Mouse (Mus musculus) frontal cortex, adult (tissue): Measurements from ENCODE around the gene E2f2.
A peak's percentile ranks its signal among the peaks of the same experiment; 100 is the strongest.

Experiments
- ATAC-seq: cut with Nextera tagmentation; 2 replicates; pipeline ENCODE4 v1.9.2; 2017; ENCODE audit warnings: mild to moderate bottlenecking, moderate library complexity, mixed read lengths; ENCODE audit not compliant: low TSS enrichment

E2f2 gene

DNA sequence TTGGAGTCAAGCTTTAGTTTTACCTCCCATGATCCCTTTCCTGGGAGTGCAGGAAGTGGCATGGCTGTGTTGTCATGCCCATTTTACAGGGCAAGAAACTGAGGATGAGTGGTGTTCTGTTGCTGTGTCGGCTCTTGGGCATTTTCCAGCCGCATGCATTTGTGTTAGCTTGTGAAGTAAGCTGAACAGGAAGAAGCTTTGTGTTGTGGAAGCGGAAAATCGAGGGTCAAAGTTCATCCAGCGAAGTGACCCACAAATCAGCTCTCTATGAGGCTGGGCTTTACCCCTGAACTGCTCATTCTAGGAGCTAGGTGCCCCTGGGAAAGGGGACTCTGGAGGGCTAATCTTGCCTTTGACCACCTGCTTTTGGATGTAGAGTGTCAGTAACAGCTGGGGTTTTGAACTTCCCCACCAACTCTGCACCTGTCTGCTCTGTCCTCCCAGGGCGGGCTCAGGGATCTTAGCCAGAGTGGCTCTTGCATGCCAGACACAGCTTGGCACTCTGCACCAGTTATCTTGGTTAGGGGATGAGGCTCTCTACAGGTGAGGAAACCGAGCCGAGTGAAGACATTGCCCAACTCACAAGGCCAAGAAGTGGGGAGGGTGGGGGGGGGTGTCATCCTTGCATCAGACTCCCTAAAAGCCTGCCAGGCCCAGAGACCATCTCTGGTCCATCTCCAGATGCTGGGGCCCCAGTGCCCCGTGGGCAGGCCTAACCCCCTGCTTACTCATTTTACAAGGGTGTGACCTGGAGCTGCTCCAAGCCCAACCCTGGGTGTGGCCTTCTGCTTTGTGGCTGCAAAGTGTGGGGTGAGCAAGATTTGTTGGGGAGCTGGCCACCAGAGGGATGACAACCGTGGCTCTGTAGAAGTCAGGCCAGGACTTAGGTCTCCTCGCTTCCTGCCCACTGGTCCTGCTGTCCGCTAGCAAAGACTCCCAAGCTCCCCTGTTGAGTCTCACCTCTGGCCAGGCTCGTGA, 2.3 kb downstream of the E2f2 start:
- ATAC-seq, result no peak

DNA sequence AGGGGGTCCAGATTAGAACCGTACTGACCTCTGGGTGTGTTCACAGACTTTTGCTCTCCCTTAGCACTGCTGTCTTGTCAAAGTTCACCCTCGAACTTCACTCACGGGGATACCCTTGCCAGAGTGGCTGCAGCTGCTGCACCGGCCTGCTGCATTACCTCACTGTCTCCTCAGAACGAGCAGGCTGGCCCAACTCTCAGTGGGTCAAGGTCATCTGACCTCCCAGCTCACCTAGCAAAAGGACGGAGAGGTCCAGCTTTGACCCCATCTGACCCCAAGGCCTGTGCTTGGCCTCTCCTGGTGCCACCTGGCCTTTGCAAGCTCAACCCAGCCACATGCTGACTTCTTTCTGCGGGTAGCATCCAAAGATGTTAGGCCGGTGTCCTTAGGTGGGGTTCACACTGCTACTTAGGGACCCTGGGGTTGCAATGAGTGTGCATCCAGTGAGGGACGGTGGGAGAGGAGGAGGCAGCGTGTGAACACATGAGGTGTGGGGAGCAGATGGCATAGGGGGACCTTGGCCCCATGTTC, 3.9 kb downstream of the E2f2 start:
- ATAC-seq, result no peak

DNA sequence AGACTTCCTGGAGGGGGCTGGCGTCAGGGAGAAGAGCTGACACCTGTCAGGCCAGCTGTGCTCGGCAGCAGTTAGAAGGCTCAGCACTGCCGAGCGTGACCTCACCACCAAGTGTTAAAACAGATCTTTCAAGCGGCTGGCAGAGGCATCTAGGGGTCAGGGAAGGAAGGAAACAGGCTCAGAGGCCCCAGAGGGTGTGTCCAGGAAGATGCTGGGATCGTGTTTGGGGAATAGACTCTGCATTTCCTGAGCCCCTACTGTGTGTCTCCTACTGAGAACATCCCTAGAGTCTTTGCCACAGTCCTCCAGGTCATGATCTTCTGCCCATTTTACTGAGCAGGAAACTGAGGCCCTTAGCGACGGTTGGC, 5.0 kb downstream of the E2f2 start:
- ATAC-seq, result no peak

DNA sequence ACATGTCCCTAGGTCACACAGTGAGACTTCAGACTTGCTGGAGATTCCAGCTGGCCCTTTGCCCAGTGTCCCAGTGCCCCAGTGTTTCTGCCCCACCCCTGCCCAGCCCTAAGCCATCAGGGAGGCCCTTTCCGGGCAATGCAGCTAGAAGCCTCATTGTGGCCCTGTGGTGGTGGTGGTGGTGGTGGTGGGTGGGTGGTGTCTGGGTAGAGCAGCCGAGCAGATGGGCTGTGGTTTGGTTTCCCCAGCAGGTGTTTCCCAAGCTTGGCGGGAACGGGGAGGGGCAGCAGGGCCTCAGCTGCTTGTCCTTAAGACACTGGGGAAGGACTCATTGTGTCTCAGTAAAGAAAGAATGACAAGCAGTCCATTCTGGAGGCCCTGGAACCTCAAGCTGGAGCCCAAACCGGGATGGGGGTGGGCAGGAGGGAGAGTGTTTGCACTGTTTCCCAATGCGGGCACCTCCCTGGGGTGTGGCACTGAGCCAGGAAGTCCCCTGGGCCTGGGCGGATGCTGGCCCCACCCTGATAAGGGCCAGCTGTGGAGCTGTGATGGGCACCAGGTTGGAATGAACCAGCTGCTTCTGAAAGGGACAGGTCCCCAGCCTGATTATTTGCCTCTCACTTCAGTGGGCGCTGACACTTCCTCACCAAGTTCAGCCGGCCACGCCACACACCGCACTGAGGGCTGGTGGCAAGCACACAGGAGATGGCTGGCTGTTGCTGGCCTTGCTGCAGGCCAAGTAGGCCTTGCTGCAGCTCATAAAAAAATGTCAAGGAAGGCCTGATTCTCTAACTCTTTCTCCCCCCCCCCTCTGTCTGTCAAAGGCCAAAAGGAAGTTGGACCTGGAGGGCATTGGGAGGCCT, 5.6 kb downstream of the E2f2 start:
- no peak for ATAC-seq

DNA sequence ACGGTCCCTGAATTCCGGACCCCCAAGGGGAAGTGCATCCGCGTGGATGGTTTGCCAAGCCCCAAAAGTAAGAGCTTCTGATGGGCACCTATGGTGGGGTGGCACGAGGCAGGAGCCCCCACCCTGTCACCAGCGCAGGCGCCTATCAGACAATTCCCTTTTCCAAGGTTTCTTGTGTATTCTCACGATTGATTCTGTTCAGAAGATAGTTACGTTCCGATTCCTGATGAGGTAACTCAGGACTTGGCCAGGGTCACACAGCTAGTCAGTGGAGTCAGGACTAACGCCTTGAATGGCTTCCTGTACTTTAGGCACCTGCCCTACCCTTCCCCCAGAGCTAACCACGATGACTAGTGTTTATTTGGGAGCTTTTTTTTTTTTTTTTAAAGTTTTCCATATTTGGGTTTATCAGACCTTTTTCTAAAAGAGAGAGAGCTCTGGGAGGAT, 6.3 kb downstream of the E2f2 start:
- ATAC-seq, result no peak

DNA sequence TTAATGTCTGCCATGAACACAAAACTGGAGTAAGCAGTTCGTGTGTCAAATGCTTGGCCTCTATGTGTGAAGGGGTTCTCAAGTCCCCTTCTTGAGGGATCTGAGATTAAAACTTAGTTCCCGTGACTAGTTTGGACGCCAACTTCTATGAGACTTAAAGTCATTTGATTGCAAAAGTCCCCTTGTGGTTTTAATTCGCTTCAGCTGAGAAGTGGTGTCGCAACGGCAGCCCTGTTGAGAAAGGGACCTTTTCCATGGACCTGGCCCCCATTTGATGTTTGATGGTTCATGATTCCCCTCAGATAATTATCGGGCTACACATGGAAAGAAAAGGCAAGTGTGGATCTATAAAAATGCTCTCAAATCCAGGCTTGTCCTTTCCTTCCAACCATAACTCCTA, 7.3 kb downstream of the E2f2 start:
- ATAC-seq, result no peak

DNA sequence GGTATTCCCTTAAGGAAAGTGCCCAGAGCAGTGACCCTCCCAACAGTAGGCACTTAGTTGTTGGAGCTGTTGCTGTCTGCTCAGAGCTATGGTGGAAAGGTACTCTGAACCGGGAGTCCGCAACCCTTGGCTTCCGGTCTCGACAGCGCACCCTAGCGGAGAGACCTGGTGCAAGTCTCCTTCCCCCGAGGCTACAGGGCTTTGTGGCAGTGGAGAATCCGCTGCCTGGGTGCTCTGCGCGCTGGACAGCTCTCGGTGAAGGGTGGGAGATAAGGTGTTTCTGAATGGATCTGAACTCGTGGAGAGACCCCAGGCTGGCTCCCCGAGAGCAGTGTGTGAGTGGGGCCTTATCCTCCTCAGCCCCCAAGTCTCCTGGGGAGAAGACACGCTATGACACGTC, 7.8 kb downstream of the E2f2 start:
- peak; percentile 69 for ATAC-seq

DNA sequence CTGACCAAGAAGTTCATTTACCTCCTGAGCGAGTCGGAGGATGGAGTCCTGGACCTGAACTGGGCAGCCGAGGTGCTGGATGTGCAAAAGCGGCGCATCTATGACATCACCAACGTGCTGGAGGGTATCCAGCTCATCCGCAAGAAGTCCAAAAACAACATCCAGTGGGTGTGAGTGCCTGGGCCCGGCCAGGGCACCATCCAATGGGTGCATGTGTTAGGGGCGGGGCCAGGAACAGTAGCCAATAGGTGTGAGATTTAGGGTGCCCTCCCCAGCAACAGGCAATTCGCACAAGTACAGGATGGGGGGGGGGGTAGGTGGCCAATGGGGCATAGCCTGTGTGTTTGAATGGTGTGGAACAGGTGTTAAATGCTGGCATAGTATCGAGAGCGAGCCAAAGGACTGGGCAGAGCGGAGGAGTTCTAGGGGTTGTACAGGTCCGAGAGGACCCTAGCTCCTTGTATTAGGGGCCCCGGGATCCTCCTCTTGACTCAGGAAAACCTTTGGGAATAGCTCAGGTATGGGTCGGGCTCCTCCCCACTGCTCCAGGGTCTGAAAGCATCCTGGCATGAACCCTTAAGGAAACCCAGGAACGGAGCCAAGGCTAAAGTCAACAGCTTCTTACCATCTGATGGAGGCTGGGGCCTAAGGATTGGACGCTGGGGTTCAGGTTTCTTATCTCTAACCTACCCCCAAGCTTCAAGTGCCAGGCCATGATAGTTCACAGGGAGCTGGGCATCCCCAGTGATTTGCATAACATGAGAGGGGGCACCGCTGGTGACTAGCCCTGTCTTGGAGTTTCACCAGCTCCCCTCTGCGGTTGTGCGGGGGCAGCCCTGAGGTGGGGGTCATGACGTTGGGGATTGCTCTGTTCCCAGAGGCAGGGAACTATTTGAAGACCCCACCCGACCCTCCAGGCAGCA, 8.5 kb downstream of the E2f2 start:
- peak; percentile 62 for ATAC-seq

DNA sequence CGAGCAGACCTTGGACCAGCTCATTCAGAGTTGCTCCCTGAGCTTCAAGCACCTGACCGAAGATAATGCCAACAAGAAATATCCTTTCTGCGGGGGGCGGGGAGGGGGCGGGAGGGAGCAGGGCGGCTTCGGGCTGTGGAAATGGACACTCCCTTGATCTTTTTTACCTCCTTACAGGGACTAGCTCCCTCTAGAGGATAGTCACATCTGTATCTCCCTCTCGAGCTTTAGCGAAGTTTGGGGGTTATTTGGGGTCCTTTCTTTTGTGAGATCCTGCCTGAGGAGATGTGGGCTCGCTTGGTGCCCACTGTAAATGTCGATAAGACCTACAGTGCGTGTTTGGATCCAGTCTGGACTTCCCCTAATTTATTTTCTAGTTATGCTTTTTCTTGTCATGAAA, 9.2 kb downstream of the E2f2 start:
- ATAC-seq, result no peak

DNA sequence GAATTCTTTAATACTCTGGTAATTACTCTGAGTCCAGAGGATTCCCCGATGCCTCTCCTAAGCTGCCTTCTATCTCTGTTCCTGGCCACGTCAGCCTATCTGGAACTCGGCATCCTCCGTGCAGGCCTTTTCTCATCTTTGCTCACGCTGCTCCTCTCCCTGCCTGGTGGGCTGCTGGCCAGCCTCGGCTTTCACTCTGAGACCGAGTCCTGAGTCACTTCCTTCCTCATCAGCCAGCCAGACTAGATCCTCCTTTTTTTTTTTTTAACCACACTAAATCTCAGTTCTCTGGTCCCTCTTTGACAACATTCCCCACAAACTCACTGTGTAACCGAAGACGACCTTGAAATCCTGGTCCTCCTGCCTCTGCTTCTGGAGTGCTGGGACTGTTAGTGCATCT, 13.2 kb downstream of the E2f2 start:
- ATAC-seq, result peak; percentile 57; the same call in 1 of the 2 replicates

DNA sequence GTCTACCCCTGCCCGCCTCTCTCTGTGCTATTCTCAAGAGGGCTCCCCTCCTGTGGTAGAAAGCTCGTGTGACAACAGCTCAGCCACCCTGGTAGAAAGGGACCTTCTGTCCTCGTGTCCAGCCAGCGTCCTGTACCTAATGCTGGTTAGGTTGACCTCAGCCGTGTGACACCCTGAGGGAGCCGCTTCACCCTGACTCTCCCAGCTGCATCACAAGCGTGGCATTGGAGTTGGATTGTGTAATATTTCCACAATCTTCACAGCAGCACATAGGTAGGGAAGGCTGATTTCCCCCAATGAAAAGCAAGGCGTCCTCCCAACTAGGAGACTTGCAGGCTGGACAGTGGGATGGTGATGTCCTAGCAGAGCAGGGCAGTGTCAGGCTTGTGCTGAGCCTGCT, 14.1 kb downstream of the E2f2 start:
- ATAC-seq, result no peak

DNA sequence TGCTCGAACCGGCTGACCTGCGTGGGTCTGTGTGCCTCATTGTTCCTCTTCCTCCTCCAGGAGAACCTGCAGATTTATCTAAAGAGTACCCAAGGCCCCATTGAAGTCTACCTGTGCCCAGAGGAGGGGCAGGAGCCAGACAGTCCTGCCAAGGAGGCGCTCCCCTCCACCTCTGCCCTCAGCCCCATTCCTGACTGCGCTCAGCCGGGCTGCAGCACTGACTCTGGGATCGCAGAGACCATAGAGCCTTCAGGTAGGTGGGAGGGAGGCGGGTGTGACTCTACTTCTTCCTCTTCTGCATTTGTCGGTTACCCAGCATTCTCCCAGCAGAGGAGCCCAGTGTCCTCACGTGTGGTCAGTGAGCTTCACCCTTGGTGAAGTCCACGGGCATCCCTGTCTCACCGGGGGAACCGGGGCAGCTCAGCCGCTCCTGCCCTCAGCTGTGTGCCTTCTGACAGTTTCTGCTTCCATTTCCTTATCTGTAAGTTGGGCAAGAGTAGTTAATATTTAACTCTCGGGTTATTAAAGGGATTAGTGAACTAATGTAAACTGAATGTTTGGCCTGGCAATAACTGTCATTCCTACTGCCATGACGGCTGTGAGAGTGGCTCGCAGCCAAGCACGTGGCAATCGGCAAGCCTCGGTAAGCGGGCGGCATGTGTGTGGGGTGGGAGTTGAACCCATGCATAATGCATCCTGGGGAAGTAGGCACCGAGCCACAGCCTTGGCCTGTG, 14.7 kb downstream of the E2f2 start:
- ATAC-seq, result no peak

DNA sequence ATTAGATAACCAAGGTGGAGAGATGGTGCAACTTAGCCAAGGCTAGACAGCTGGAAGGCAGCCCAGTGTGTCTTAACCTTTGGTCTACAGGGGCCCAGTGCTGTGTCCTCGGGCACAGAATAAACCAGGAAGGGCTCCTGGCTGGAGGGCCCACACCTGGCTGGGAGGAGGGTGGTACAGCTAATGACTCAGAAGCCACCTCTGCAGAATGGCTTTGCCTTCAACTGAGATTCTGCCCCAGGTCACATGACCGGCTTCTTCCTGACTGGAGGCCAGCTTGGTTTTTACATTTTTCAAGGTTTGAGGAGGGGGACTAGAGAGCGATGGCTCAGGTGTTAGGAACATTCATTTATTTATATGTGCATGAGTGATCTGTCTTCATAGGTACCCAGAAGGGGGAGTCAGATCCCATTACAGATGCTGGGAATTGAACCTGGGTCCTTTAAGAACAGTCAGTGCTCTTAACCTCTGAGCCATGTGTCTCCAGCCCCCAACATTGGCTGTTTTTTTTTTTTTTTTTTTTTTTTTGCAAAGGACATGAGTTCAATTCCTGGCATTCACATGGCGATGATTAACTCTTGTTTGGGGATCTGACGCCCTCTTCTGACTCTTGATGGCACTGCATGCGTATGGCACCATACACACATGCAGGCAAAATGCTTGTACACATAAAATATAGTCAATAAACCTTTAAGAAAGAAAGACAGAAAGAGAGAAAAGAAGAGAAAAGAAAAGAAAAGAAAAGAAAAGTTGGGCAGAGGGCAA, 17.0 kb downstream of the E2f2 start:
- ATAC-seq, result no peak

DNA sequence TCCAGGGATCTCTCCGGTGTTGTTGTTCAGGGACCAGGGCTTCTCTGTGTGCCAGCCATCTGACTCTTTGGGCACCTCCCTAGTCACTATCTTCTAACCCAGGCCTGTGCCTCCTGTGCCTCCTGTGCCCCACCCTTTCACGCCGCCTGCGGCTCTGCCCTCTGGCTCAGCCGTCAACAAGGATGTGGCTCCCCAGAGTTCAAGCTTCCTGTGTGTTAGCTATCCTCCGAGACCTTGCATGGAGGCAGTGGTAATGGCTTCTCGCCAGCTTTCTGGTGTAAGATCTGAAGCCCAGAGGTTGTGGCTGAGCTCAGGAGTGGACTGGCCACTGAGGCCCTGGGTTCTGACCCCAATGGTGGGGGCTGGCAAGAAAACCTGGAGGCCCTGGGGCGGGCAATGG, 17.7 kb downstream of the E2f2 start:
- no peak for ATAC-seq

DNA sequence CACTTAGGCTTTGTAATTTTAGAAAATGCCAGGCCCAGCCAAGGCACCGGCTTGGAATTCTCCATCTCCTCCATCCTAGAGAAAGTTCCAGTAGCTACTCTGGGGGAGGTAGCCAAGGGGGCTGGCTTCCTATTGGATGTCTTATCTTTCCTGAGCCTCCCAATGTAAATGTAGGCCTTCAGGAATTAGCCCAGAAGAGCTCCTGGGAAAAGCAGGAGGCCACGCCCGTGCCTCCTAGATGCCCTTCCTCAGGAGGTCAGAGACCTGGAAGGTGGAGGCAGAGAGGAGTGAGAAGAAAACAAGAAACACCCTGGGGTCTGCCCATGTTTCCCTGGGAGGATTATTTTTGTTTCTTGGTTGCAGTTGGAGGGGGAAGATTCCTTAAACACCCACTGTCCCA, 21.4 kb downstream of the E2f2 start:
- ATAC-seq, result no peak

DNA sequence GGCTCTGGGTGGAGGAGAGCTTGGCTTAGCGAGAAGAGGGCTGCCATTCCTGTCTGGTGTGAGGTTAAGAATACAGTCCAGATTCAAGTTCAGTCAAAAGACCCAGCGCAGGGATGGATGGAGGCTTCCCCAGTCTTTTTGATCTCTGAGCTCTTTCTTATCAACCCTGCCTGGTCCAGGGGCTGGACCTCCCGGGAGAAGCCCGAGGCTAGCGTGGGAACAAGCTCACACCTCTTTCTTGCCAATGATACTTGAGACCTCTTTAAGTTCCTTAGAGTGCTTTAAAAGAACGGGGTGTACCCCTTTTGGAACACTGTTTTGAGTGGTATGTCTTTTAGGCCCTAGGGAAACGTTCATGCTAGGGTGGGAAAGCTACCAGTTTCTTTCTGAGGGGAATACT, 22.8 kb downstream of the E2f2 start:
- ATAC-seq, result no peak

DNA sequence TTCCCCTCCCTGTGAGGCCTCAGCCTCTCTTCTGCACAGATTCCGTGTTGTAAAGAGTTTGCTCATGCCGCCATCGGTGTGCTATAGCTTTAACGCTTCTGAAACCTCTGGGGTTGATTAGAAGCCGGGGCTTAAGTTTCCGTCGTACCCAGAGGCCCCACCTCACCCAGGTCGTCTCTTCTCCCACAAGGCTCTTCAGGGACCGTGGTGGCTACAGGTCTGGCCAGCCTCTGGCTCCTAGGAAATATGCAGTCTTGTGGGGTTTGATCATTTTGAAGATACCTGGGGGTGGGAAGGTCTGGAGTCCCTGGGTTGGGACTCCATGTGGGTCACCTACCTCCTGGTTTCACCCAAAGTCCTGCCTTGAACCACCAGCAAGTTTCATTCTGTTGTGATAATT, 23.4 kb downstream of the E2f2 start:
- ATAC-seq, result no peak

DNA sequence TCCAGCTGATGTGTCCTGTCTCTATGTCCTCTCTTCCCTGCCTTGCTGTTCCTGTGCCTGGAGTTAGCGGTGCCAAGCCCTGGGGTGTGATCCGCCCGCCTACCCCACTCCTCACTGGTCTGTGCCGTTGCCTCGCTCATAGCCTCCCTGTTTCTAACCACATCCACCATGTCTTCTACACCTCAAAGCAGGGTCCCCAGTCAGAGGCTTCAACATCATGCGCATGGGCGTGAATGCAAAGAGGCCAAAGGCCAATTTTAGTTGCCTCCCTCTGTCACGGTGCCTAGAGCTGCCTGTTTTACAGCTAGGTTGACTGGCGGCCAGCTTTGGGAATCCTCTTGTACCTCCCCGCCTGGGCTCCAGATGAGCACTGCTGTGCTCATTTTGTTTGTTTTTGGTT, 24.0 kb downstream of the E2f2 start:
- no peak for ATAC-seq

DNA sequence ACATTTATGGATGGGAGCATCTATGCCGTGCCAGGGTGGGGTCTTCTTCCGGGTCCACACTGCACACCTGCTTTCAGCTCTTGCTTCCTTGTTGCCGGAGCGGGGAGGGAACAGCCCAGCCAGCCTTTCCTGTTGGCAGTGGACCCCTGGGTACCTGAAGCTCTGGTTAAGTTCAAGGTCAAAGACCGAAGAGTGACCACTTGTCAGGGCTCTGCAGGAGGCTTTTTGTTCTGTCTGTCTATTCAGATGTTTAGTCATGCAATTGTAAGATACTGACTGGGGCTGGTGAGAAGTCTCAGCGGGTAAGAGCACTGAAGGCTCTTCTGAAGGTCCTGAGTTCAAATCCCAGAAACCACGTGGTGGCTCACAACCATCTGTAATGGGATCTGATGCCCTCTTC, 26.7 kb downstream of the E2f2 start:
- ATAC-seq, result no peak
